Mouse (Mus musculus): Measurements from ENCODE around the gene Slc45a1.

Gene Slc45a1

DNA sequence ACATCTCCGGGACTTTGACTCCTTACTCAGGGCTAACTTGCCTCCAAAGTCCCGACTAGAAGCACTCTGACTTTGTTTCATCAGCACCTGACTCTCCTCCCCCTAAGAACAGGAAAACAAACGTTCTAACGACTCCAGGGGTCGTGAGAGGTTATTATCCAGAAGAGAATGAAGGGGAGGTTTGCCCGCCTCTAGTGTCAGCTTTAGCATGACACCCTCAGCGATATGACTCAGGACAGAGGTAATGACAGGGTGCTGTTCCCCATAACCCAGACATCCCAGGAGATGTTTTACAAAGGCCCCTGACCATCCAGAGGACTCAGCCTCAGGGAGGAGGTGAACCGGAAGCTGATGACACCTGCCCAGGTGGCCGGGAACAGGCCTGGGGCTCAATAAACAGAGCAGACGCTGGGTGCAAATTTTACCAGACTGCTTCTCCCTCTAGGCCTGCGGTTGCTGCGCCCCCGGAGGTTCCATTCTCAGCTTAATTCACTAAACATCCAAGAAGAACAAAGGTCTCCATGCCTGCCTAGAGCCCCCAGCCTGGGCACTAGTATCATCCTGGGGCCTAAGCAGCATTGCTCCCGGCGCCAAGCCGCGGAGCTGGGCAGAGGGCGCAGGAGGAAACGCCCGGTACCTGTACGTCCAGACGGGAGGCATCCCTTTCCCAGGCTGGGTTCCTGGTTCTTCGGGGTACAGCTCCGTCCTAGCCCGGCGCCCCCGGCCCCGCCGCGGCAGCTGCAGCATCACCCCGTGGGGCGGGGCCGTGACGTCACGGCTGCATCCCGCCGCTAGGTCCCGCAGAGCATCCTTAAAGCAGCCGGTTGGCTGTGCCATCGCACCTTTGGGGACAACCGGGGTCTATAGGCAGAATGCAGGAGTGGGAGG lies at the start of gene Slc45a1:
Gene Slc45a1 (minus strand): TSS at position 785 of the 888 bp plus-strand sequence.
- DNase-seq (ENCODE audit: low read depth, low spot score) = no peak

DNA sequence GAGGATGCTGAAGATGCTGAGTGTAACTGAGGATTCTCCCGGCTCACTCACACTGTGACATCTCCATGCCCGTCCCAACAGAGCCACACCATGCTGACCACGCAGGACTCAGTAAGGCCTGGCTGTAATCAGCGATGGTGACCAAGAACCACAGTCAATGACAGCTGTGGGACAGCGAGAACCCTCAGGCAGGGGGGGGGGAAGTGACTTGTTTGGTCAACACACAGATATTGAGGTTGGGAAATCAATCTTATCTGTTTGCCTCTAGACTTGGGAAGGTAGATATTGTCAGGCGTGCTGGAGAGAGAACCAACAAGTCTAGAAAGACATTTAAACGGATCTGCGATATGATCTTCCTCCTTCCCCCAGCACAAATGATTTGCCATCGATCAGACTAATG lies 48.9 kb upstream of the Slc45a1 start:
- DNase-seq (ENCODE audit: low read depth, low spot score) = no peak

DNA sequence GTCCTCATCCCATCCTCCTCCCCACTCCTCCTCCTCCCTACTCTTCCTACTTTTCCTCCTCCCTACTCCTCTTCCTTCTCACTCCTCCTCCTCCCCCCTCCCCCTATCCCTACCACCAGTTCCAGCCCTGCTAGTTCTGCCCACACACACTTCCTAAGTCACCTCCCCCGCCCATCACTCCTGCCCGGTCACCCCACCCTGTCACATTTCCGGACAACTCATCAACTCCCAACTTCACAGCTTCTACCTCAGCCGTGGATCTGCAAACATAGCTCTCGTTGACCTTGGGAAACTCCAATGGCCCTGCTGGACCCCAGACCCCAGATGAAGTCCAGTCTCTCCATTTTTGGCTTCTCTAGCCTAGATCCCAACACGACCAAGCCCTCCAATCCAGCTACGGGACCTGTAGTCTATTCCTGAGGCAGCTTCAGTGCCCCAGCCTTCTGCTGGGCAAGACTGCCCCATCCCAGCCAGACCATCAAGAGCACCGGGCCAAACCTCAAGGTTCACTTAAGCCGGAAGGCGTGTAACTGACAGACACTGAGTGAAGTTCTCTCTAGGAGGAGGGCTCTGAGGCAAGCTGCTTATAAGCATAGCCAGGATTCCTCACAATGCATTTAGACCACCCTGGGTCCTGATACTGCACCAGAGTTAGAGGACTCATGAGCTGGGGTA lies 42.6 kb upstream of the Slc45a1 start:
- no peak for DNase-seq (ENCODE audit: low read depth, low spot score)

DNA sequence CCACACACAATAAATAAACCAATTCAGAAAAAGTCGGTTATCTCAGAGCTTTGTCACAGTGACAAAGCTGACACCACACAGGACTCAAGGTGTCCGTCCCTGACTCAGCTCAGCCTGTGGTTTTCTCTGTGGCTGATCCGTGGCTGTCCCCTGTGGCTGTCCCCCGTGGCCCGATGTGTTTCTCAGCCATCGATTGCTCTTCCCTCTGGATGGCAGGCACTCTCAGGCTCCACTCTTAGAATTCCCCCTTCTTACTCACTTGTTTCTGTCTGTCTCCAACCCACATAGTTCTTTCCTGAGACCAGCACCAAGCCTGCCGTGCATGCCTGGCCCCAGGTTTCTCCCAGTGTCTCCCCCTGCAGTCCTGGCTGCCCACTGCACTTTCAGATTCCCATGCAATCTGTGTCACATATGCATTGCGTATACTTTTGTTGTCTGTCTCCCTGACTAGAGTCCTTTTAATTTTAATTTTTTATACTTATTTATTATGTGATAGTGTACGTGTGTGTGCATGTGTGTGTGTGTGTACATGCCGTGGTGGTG lies 41.0 kb upstream of the Slc45a1 start:
- DNase-seq (ENCODE audit: low read depth, low spot score) = no peak

DNA sequence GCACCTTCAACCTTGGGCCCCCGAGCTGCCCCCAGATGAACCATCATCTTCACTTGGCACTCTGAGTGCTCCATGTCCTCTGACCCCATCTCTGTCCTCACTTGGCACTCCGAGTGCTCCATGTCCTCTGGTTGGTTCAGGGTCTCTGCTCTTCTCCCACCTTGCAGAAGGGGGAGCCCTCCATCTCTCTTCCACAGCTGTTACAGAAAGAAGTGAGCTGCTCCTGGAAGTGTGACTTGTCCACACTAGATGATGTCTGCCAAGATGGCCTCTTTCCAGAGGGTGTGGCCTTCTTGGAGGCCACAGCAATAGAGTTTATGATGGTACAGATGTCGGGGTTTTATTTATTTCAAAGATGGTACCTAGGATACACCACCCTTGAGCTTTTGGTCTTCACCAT lies 38.8 kb upstream of the Slc45a1 start:
- no peak for DNase-seq (ENCODE audit: low read depth, low spot score)

DNA sequence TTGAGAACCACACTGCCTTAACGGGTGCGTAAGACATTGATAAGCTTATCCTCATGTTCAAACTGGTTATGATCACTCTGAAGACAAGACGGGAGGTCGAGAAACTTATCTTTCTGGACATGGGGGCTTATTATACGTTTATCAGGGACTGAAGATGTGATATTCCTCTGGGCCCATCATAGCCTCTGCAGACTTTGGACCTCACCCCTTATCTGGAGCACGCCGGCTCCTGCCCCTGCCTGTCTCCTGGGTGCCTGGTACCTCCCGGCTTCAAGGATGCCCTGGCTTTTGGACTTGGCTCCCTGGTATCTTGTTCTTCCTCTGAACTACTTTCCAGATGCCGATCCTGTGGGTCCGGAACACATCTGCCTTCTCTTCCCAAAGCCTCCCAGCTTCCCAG lies 37.6 kb upstream of the Slc45a1 start:
- DNase-seq (ENCODE audit: low read depth, low spot score) = no peak

DNA sequence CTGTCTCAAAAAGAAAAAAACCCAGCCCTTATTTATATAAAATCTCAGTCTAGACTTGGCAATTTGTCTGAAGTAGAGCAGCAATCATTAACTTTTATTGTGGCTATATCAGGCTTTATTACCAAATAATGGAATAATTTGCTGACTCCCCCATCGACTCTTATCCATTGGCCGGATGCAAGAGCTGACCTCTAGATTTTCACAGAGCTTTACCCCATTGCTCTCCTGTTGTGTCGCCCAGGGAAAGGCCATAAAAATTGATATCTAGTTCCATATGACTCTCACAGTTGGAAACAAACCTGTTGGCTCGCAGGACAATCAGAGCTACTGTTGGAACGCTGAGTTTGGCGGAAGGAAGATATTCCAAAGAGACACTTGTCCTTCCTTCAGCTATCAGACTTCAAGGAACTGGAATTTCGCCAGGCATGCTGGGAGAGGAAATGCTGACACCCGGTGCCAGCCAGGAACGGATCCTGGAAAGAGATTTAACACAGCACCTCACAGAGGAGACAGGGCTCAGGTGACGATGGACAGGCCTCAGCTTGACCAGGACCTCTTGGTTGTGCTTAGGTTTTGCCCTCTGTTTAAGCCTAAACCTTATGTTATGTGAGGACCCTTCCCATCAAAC lies 35.3 kb upstream of the Slc45a1 start:
- DNase-seq (ENCODE audit: low read depth, low spot score) = no peak

DNA sequence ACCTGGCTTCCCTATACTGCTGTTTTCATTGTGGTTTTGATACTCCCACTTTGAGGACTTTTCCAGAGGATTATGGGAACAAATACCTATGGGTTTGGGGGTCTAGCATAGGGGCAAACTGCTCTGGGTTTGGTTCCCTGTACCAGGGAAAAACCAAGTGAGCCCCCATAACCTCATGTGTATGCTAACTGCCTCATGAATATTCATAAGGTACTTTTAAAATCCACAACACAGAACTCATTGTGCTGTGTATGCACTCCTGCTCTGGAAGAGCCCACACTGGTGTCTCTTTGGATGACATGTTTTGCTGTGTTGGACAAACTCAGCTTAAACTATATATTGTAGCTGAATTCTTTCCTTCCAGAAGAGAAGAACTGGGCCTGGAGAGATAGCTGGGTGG lies 34.6 kb upstream of the Slc45a1 start:
- no peak for DNase-seq (ENCODE audit: low read depth, low spot score)

DNA sequence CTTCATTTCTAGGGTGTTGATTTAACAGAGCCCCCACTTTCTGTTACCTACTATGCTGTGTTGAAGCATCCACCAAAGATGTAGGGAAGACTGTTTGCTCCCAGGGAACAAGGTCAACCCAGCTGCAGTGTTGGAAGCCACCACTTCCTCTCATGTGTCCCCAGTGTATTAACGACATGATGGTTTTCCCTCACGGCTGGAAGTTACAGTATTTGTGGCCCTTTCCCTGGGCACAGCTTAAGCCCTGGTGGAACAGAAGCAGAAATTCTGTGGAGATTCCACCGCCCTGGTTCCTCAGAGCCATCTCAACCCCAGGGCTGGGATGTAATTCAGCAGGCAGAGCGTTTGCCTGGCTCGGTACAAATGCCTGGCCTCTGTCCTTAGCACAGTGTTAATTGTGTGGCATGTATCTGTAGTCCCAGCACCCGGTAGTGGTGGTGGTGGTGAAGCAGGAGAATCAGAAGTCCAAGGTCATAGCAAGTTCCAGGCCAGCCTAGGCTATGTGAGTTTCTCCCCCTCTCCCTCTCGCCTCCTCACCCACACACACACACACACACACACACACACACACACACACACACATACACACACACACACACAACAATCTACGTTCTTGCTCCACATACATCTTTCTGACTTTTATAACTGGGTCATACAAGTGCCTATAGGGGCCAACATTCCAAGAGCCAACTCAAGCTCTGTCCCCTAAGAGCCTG lies 34.0 kb upstream of the Slc45a1 start:
- no peak for DNase-seq (ENCODE audit: low read depth, low spot score)

DNA sequence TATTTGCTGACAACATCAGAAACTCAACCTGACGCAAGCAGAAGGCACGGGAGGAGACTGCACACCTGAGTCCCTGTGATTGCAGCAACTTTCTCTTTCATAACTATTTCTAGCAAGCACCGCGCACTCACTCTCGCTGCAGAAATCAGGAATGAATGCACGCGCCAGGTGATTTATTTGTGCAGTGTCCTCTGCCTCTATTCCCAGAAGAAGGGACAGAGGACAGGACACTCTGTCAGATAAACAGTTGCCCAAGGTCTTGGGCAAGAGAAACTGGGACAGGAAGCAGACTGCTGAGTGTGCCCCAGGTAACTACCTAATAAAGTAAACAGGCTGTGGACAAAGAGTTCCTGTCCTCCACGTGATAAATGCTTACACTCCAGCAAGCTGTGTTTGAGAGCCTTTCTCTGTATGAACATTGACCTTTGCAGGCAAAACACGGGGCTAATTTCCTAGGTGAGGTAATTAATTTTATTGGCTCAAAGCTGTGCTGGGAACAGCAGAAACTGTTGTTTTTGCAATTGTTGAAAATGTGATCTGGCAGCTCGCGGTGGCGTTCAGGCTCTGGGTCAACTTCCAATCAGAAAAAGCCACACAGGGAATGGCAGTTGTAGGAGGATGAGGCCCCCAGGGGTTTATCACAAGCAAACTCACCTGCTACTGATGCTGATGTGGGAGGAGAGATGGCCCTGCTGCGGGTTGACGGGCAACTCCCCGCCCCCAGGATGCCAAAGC lies 33.2 kb upstream of the Slc45a1 start:
- DNase-seq (ENCODE audit: low read depth, low spot score) = no peak

DNA sequence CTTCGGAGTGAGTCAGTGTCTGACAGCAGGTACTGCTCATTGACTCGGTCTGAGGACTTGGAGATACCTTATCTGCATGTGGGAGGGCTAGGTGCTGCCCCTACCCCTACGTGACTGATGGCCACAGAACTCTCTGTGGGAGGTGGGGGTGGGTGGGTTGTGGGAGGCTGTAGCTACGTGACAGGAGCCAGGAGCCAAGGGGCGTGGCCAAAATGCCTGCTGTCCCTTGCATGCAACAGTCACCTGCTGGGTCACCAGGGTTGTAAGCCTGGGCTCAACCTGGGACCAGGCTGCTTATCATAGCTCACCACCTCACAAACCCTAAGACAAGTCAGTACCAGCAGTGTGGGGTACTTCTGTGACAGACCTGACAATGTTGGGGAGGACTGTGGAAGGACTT lies 28.4 kb upstream of the Slc45a1 start:
- no peak for DNase-seq (ENCODE audit: low read depth, low spot score)

DNA sequence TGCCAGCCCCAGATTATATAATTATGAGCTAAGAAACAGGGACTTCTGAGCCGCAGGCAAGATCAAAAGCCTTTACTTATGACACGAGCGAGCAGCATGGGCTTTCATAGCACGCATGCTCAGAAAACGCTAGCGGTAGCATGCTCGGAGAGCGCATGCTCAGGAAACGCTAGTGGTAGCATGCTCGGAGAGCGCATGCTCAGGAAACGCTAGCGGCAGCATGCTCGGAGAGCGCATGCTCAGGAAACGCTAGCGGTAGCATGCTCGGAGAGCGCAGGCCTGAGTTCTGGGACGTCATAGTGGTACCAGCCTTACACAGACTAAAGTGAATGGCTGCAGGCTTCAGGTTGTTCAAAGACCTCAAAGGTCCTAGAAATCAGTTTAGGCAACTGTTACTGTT lies 26.8 kb upstream of the Slc45a1 start:
- no peak for DNase-seq (ENCODE audit: low read depth, low spot score)

DNA sequence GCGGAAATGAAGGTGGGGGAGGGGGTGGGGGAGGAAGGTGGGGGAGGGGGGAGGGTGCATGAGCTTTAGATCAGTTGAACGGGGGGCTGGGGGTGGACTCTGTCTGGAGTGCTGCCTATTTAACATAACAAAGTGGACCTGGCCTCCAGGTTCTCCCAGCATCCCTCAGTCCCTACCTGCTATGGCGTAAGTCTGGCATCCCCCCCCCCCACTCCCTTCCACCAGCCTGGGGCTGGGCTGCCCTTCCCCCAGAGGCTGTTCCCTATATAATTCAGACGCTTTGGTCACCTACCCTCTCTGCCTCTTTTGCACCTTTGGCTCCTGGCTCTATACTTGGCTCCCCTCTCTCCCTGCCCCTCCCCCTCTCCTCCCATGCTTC lies 25.9 kb upstream of the Slc45a1 start:
- DNase-seq (ENCODE audit: low read depth, low spot score) = no peak

DNA sequence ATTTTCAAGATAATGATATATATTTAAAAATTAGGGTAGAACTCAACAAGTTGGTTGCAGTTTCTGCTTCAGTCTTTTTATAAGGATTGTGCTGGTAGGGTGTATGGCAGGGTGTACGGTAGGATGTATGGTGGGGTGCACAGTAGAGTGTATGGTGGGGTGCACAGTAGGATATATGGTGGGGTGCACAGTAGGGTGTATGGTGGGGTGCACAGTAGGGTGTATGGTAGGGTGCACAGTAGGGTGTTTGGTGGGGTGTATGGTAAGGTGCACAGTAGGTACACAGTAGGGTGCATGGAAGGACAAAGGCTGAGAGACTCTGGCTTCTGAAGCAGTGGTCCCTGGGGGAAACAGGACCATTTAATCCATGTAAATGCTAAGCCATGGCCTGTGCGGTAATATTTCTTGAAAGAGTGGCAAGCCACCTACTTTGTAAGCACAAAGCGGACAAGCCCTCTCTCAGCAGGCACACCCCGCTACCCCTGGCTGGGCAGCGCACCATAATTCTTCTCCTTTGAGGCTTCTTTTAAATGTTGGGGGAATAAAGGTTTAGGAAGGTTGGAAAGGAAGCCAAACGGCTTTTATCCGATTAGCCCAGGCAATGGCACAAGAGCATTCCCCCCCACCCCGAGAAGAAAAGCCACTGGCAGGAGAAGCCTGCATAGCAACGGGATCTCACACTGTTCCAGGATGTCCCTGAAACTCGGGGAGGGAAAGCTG lies 25.3 kb upstream of the Slc45a1 start:
- DNase-seq (ENCODE audit: low read depth, low spot score) = no peak

DNA sequence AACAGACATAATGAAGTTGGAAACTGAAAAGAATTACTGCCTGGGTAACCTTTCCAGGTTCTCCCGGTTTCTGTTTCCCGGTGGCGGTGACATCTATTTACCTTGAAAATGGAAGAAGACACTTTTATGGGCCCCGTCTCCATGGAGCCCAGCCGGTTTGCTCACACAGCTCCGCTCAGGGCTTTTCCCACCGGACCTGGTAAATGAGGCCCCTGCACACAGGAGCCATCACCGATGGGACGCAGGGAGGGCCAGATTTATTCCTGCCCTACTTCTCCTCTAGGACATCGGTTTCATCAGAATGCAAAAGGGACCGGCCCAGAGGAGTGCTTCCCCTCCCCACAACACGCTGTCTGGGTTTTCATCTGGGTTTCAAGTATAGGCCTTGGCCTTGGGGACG lies 24.1 kb upstream of the Slc45a1 start:
- no peak for DNase-seq (ENCODE audit: low read depth, low spot score)

DNA sequence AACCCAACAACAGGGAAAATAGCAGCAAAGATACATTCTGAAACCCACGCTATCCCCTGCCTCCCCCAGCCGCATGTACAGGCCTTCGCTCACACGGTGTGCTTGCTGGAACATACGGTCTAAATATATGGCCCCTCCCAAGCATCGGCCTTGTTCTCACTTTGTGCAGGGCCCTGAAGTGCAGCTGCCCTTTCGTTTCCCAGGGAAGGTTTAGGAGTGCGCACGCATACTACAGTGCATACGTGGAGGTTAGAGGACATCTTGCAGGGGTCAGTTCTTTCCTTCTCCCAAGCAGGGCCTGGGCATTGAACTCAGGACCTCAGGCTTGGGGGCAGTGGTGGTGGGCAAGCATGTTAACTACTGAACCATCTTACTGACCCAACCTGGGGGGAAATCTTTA lies 23.3 kb upstream of the Slc45a1 start:
- DNase-seq (ENCODE audit: low read depth, low spot score) = no peak

DNA sequence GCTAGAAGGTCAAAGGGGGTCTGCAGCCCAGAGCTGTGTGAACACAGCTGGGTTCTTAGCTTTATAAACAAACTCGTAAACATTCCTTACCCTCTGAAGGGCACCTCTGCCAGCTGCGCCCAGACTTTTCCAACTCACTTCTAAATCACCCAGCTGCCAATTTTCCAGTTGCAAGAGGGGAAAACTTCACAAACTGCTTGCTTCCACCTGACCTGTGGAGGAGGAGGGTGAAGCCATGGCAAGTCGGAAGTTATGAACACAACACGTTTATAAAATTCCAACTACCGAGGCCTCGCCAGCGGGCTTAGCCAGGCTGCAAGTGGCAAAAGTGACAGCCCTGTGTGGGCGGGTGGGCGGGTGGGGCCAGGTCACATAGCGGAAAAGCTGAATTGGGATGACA lies 13.8 kb upstream of the Slc45a1 start:
- no peak for DNase-seq (ENCODE audit: low read depth, low spot score)

DNA sequence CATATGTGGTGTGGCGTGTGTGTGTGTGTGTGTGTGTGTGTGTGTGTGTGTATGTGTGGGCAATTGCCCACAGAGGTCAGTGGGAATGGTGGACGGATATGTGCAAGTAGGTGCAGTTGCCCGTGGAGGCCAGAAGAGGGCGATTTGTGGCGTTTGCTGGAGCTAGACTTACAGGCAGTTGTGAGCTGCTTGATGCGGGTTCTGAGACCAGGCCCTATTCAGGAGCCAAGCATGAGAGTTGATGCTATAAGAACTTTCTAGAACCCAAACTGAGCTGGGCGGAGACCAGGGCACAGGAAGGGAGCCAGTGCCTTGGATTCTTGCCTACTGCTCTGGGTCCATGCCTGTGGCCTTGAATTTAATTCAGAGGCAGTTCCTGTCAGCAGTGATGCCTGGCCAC lies 12.8 kb upstream of the Slc45a1 start:
- no peak for DNase-seq (ENCODE audit: low read depth, low spot score)

DNA sequence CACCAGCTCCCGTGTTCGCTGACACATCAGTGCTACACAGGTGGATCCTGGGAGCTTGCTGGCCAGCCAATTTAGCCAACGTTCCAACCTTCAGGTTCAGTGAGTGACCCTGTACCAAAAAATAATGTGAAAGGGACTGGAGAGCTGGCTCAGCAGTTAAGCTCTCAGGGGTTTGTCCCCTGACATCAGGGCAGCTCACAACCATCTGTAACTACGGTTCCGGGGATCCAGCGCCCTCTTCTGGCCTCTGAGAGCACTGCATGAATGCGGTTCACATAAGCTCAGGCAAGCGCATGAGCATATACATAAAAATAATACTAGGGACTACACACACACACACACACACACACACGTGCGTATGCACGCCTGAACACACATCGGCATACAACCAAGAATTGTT lies 11.2 kb upstream of the Slc45a1 start:
- DNase-seq (ENCODE audit: low read depth, low spot score) = no peak

DNA sequence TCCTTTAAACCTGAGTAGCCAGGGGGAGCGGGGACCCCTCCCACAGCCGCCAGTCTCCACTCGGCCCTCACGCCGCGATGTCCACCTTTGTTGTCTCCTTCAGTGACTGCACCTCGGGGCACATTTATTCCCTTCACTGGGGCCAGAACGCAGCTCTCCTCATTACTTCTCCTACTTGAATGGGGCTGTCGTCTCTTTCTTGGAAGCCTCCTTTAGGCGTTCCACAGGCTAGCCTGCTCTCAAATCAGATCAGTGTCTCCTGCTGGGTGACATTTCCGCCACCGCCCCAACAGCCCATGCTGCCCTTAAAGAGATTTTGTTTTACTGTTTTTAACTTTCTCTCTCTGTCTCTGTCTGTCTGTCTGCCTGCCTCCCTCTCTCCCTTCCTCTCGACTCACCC lies 9.9 kb upstream of the Slc45a1 start:
- DNase-seq (ENCODE audit: low read depth, low spot score) = no peak
